In genomic region chr1:52742567-52742966, GRCm38 (mm10) we compare ENCODE assay signal across 26 mouse cellular contexts. TPM values are rescaled to one million over a fixed set of nuclear protein-coding genes. Genes with fewer than 3 reads are reported as not detected.
"Had no signal": no experiment of that assay in that cellular context is flagged by ENCODE, and none has a peak within 500 bp of the region (broad histone marks: within the 10 kb centered on the region; RNA-seq: fewer than 3 reads in every experiment).

No protein-coding gene starts in this region.

- H3K36me3 ChIP-seq: embryonic facial prominence, embryonic 13.5 days; embryonic facial prominence, embryonic 15.5 days; forebrain, embryonic 10.5 days; forebrain, embryonic 12.5 days; forebrain, embryonic 15.5 days; heart, embryonic 10.5 days had no signal

- H3K4me3 ChIP-seq: embryonic facial prominence, embryonic 13.5 days; embryonic facial prominence, embryonic 15.5 days; erythroblast, embryonic 14.5 days; forebrain, embryonic 10.5 days; forebrain, embryonic 12.5 days; forebrain, embryonic 13.5 days; forebrain, embryonic 15.5 days; gastrocnemius, adult 2 months; heart, adult 2 months; heart, embryonic 10.5 days had no signal

- H3K4me1 ChIP-seq: embryonic facial prominence, embryonic 13.5 days; embryonic facial prominence, embryonic 15.5 days; forebrain, embryonic 10.5 days; forebrain, embryonic 12.5 days; forebrain, embryonic 13.5 days; forebrain, embryonic 15.5 days; heart, embryonic 10.5 days had no signal

- H3K9me3 ChIP-seq: embryonic facial prominence, embryonic 13.5 days; embryonic facial prominence, embryonic 15.5 days; forebrain, embryonic 10.5 days; forebrain, embryonic 12.5 days; forebrain, embryonic 13.5 days; forebrain, embryonic 15.5 days; heart, embryonic 10.5 days had no signal

- H3K9ac ChIP-seq: embryonic facial prominence, embryonic 13.5 days; embryonic facial prominence, embryonic 15.5 days; forebrain, embryonic 12.5 days; forebrain, embryonic 13.5 days; forebrain, embryonic 15.5 days; forebrain, postnatal 0 days had no signal

- DNase-seq: cerebellum, adult 8-10 months; cerebellum, adult 9-10 months; cerebellum, adult 9-11 months; cerebellum, postnatal 14 days; cerebellum, postnatal 25 days; cerebellum, postnatal 36 days; embryo, embryonic 11 days; forebrain, postnatal 0 days; gastrocnemius, adult 2 months; gastrocnemius, postnatal 10 days; gastrocnemius, postnatal 14 days; gastrocnemius, postnatal 25 days; gastrocnemius, postnatal 36 days; heart, adult 11 months; heart, adult 18-20 months; heart, adult 2 months had no signal

- ATAC-seq: forebrain, embryonic 13.5 days; forebrain, embryonic 14.5 days; forebrain, embryonic 15.5 days; forebrain, embryonic 16.5 days; forebrain, postnatal 0 days had no signal

- H3K4me2 ChIP-seq: embryonic facial prominence, embryonic 13.5 days; embryonic facial prominence, embryonic 15.5 days; forebrain, embryonic 12.5 days; forebrain, embryonic 13.5 days; forebrain, embryonic 15.5 days had no signal

- H3K27ac ChIP-seq: embryonic facial prominence, embryonic 13.5 days; embryonic facial prominence, embryonic 15.5 days; forebrain, embryonic 10.5 days; forebrain, embryonic 12.5 days; forebrain, embryonic 13.5 days; forebrain, embryonic 15.5 days; gastrocnemius, adult 2 months; heart, adult 2 months; heart, embryonic 10.5 days had no signal

- H3K27me3 ChIP-seq: embryonic facial prominence, embryonic 13.5 days; embryonic facial prominence, embryonic 15.5 days; forebrain, embryonic 12.5 days; forebrain, embryonic 13.5 days; forebrain, embryonic 15.5 days had no signal

RNA-seq across cellular contexts. Expression of gene Mfsd6, which starts 15.3 kb away (rescaled TPM):
- polyA plus RNA-seq: erythroblast, embryonic 14.5 days had no signal
